Mouse (Mus musculus): Measurements from ENCODE around the gene Asb13.

The Asb13 gene

DNA sequence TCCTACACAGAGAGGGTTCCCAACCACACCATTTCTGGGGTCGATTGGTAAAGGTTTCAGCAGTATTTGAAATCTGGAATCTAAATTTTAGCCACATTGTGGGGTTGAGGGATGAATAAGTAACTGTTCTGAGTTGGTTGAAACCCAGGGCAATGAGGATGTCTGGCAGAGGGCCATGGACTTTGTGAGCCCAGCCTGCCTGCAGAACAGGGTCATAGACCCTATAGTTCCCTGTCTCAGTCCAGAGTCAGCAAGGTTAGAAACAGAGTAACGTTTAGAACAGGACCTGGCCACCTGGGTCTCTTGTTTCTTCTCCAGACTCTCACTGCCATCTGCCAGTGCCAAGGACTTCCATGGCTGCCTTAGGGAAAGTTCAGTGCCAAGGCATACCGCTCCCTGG, 30.4 kb downstream of the Asb13 start:
- DNase-seq (ENCODE audit: low spot score in 2 of 2): no peak

- DNase-seq (ENCODE audit: low spot score in 2 of 2): peak; percentile 13 to 33
Observed at GRCm38 (mm10) chr13:3665308-3665723, 31.5 kb downstream of the Asb13 start.

DNA sequence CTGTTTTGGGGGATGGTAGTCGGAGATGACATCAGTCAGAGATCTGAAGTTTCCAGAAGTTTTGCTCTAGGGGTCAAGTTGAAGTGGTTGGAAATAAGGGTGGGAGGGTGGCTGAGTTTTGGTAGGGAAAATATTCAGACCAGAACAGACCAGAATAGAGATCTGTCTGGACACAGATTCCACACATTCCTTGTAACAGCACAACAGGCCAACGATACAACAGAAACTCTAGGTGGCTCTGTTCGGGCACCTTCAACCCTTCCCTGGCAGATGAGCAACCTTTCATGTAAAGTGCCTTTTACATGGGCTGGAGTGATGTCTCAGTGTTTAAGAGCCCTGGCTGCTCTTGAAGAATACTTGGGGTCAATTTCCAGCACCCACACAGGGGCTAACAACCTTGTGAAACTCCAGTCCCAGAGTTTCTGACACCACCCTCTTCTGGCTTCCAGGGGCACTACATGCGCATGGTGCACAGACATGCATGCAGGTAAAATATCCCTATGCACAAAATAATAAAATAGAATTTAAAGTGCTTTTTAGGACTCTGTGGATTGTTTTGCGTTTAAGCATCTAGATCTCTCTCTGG, 33.5 kb downstream of the Asb13 start:
- no peak for DNase-seq (ENCODE audit: low spot score in 2 of 2)

- no peak for DNase-seq (ENCODE audit: low spot score in 2 of 2)
Observed at GRCm38 (mm10) chr13:3668068-3668467, 34.2 kb downstream of the Asb13 start.

GRCm38 (mm10) chr13:3669611-3670010, 35.8 kb downstream of the Asb13 start:
- no peak for DNase-seq (ENCODE audit: low spot score in 2 of 2)

- no peak for DNase-seq (ENCODE audit: low spot score in 2 of 2)
Observed at GRCm38 (mm10) chr13:3670039-3670438, 36.2 kb downstream of the Asb13 start.

GRCm38 (mm10) chr13:3673151-3673550, 39.3 kb downstream of the Asb13 start:
- DNase-seq (ENCODE audit: low spot score in 2 of 2): no peak

DNA sequence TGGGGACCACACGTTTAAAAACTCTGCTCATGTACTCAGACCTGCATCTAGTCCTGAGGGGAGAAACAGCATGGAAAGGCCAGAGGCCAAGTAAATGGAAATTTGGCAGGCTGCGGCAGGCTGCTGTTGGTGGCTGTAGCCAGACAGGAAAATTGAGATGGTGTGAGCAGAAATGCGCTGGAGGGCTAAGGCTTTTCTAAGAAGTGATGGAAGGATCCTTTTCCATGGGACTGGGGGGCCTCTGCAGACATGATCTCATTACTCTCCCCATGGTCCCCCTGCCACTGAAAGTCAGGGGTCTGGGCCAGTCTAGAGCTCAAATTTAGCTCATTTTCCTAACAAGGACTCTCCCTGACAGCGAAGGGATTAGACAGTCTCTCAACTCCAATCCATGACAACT, 39.8 kb downstream of the Asb13 start:
- no peak for DNase-seq (ENCODE audit: low spot score in 2 of 2)

DNA sequence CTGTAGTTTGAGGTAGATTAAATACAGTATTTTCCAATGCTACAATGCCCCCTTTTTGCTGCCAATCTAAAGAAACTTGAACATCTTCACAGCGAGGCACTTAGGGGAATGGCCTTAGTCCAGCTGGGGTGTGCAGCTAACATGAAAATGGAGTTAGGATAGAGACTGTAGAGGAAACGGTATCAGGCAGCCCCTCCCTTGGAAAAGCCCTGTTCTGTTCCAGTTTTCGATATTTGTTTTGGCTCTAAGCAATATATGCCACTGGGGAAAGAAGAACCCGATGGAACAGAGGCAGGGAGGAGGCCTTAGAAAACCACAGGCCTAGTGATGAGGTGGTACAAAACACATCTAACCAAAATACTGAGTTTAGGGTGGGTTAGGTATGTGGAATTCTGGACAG, 42.0 kb downstream of the Asb13 start:
- no peak for DNase-seq (ENCODE audit: low spot score in 2 of 2)

- DNase-seq (ENCODE audit: low spot score in 2 of 2): no peak
Observed at GRCm38 (mm10) chr13:3679098-3679497, 45.3 kb downstream of the Asb13 start.

DNA sequence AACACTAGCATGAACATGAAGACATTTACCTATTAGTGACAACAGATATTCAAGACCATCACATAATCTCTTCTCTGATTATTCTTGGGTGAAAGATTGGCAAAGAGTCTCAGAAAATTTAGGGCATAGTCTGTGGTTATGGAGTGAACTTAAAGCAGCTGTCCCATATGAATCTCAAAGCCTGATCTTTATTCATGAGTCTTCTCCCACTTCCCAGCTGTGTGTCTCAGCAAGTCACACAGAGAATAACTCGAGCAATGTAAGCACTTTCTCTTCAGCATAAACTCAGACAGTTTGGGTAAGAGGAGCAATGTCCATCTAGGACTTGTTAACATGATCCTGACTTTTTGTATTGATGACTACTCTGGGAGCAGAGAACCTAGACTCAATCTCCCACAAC, 52.5 kb downstream of the Asb13 start:
- no peak for DNase-seq (ENCODE audit: low spot score in 2 of 2)

DNA sequence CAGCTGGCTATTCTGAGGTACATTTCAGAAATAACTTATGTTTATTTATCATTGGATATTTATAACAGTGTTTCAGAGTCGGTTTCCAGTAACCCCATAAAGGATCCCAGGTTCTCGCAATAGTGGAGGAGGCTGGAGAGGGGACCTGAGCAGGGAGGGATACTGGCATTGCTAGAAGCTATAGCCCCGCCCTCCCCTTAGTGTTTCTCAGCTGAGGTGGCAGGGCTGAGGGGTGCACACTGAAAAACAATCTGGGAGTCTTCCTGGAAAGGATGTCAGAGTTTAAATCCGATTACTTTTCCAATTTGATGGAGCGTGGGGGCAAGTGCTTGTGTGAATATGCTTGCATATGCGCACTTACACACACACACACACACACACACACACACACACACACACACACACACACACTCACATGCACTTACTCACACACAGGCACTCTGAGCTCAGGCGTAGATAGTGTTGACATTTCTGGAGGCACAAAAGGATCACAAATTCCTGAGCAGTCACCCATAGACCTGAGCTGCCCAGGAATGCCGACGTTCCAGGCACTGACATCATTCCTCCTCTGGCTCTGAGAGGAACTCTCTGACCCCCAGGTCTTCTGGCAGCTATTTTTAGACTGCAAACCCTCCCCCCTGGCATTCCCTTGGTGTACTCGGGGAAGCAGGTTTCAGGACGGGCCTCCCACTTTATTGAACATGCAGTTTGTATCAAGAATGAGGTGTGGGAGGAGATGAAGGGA, 60.9 kb downstream of the Asb13 start:
- no peak for DNase-seq (ENCODE audit: low spot score in 2 of 2)

- DNase-seq (ENCODE audit: low spot score in 2 of 2): no peak
Observed at GRCm38 (mm10) chr13:3696977-3697735, 63.3 kb downstream of the Asb13 start.

- no peak for DNase-seq (ENCODE audit: low spot score in 2 of 2)
Observed at GRCm38 (mm10) chr13:3700752-3701151, 66.9 kb downstream of the Asb13 start.
